Mouse (Mus musculus) midbrain, embryonic 12.5 days (tissue): ENCODE data around the gene Nos1. TPM values are rescaled to one million over a fixed set of nuclear protein-coding genes. Genes with fewer than 3 reads are reported as not detected.

Experiments used
- ATAC-seq: fragments of 200-750 bp; cut with Nextera tagmentation; 2 replicates; pipeline ENCODE4 v1.8.0; 2017; ENCODE audit warnings: low read depth, moderate TSS enrichment, moderate library complexity; ENCODE audit not compliant: low FRiP score
- H3K27ac ChIP-seq: fragments of 300-500 bp; sonication (generic); replicated peaks from 2 replicates; pipeline ENCODE4 v1.5.1; 2016; ENCODE audit warnings: mild to moderate bottlenecking
- H3K27me3 ChIP-seq: fragments of 300-500 bp; sonication (generic); 2 replicates; pipeline ENCODE4 v1.6.1; 2016; ENCODE audit warnings: mild to moderate bottlenecking
- H3K36me3 ChIP-seq: fragments of 300-500 bp; sonication (generic); 2 replicates; pipeline ENCODE4 v1.6.1; 2016
- H3K4me1 ChIP-seq: fragments of 300-500 bp; sonication (generic); 2 replicates; pipeline ENCODE4 v1.6.1; 2016
- H3K4me2 ChIP-seq: fragments of 300-500 bp; sonication (generic); replicated peaks from 2 replicates; pipeline ENCODE4 v1.6.1; 2016; ENCODE audit warnings: mild to moderate bottlenecking, moderate library complexity
- H3K4me3 ChIP-seq: fragments of 300-500 bp; sonication (generic); 2 replicates; pipeline ENCODE4 v1.5.1; 2016; ENCODE audit warnings: mild to moderate bottlenecking
- H3K9ac ChIP-seq: fragments of 300-500 bp; sonication (generic); replicated peaks from 2 replicates; pipeline ENCODE4 v1.6.1; 2016; ENCODE audit warnings: mild to moderate bottlenecking, moderate library complexity
- H3K9me3 ChIP-seq: fragments of 300-500 bp; sonication (generic); 2 replicates; pipeline ENCODE4 v1.6.1; 2016; ENCODE audit warnings: mild to moderate bottlenecking
- WGBS: fragments of 180-500 bp; shearing (Covaris S2); methylation state at CpG from one replicate; pipeline ENCODE4 v1.1.7; 2016; 5-methylcytosine and 5-hydroxymethylcytosine counted together
- polyA plus RNA-seq: library from polyadenylated mRNA; unstranded; fragments of >200 nt; fragmentation: Nextera tagmentation; extraction: Ambion mirVana; gene quantifications from 2 replicates; pipeline ENCODE4 v1.2.1, GENCODE M21; 2016

Gene Nos1
- polyA plus RNA-seq, 1 experiment from 2014 or later, result 0.41 TPM

- Histone ChIP-seq H3K4me3 (no peak overlapping the region), H3K9me3 (no peaks in the 10 kb centered on the region), H3K4me2 (no peak overlapping the region), H3K27me3 (no peaks in the 10 kb centered on the region), H3K9ac (no peak overlapping the region), H3K4me1 (no peaks in the 10 kb centered on the region), H3K27ac (no peak overlapping the region), H3K36me3 (no peaks in the 10 kb centered on the region)
- no peak for ATAC-seq
- WGBS, result 89% methylated on average over 10 of the region's 10 CpGs
These were observed 189.0 kb downstream of the Nos1 start for GRCm38 (mm10) chr5:117969681-117970427.

GRCm38 (mm10) chr5:117976263-117976656 is 195.4 kb downstream of the Nos1 start:
- WGBS, result 23% methylated on average over 19 of the region's 19 CpGs
- Histone ChIP-seq H3K4me3 (peak overlapping the region; percentile 100), H3K27ac (peak overlapping the region; percentile 88; the same call in 1 of the 2 replicates), H3K36me3 (peaks cover 23% of the 10 kb centered on the region), H3K4me1 (peaks cover 35% of the 10 kb centered on the region), H3K9me3 (no peaks in the 10 kb centered on the region), H3K9ac (peak overlapping the region; percentile 99), H3K27me3 (no peaks in the 10 kb centered on the region), H3K4me2 (peak overlapping the region; percentile 82)
- ATAC-seq, result peak; percentile 39

GRCm38 (mm10) chr5:117976657-117977500 is 196.0 kb downstream of the Nos1 start, which contains the start of gene Fbxo21:
TSS of gene Fbxo21 (plus strand) at chr5:117976730.
- Histone ChIP-seq H3K9me3 (no peaks in the 10 kb centered on the region), H3K4me1 (peaks cover 38% of the 10 kb centered on the region), H3K36me3 (peaks cover 29% of the 10 kb centered on the region), H3K9ac (peak within 1 kb of the TSS; percentile 99), H3K27ac (peak within 1 kb of the TSS; percentile 88), H3K27me3 (no peaks in the 10 kb centered on the region), H3K4me3 (peak within 1 kb of the TSS; percentile 100), H3K4me2 (peak within 1 kb of the TSS; percentile 82)
- under 1% methylated on average over 81 of the region's 88 CpGs for WGBS
- peak; percentile 88 for ATAC-seq

GRCm38 (mm10) chr5:117977501-117978158 is 196.8 kb downstream of the Nos1 start:
- H3K4me2 ChIP-seq, result peak overlapping the region; percentile 82
- H3K9me3 ChIP-seq, result no peaks in the 10 kb centered on the region
- H3K27ac ChIP-seq, result peak overlapping the region; percentile 88
- H3K9ac ChIP-seq, result peak overlapping the region; percentile 99
- no peaks in the 10 kb centered on the region for H3K27me3 ChIP-seq
- 12% methylated on average over 28 of the region's 30 CpGs for WGBS
- H3K4me3 ChIP-seq, result peak overlapping the region; percentile 100
- H3K4me1 ChIP-seq, result peaks cover 38% of the 10 kb centered on the region
- no peak for ATAC-seq
- peaks cover 37% of the 10 kb centered on the region for H3K36me3 ChIP-seq

DNA sequence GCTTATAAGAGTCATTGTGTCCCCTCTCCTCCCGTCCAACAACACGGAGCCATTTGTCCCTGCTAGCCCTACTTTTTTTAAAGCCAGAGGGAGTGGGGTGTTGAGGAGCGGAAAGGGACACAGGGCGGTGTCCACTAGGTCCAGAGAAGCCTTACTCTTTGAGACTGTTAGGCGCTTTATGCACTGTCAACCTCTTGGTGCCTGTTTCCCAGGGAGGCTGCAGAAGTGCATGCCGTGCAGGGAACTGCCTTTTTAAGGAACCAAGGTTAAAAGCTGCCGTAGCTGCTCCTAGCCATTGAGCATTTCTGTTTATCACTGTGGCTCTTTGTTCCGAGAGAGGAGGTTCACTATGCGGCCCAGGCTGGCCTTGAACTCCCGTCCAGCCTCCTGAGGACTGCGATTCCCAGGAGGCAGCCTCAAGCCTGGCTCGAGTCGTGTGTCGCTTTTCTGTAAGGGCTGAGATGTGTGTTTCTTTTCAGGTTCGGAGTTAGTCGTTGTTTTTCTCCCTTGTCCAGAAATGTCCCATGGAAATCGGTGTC is 197.4 kb downstream of the Nos1 start:
- Histone ChIP-seq H3K4me3 (peak overlapping the region; percentile 100), H3K27me3 (no peaks in the 10 kb centered on the region), H3K9me3 (no peaks in the 10 kb centered on the region), H3K4me1 (peaks cover 38% of the 10 kb centered on the region), H3K36me3 (peaks cover 43% of the 10 kb centered on the region), H3K27ac (peak overlapping the region; percentile 88), H3K4me2 (peak overlapping the region; percentile 82), H3K9ac (peak overlapping the region; percentile 99)
- WGBS, result 48% methylated on average over 17 of the region's 17 CpGs
- ATAC-seq, result no peak

DNA sequence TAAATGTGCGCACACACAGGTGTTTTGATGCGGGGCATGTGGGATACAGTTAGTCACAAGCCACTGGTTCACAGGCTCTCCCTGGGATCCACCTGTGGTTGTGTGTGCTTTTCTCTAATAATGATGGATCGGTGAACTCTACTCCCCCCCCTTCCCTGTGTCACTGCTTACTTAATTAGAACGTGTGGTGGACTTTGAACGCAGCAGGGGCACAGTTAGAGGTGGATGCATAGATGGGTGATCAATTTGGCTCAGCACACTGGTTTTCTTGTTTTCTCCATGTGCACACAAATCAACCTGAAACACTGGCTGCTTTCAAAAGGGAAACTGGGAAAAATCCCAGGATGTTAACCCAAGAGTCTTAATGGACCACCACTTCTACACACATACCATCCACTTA is 198.2 kb downstream of the Nos1 start:
- Histone ChIP-seq H3K4me2 (peak overlapping the region; percentile 82; the same call in 1 of the 2 replicates), H3K4me3 (no peak overlapping the region)
- WGBS, result 75% methylated on average over 5 of the region's 5 CpGs

DNA sequence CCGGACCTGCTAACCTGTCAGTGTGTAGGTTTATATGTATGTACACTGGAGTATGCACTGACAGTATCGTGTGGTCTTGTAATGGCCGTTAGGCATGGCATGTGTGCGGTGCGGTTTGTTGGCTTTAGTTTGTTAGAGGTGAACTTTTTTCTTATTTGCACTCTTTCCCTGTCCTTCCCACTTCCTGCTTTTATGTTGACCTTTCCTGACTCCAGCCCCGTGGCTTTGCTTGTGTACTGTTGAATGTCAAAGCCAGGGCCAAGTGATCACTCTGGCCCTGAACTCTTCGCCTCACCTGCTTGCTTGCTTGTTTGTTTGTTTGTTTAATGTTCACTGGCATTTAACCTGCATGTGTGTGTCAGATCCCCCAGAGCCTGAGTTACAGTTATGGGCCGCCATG is 200.1 kb downstream of the Nos1 start:
- H3K9me3 ChIP-seq, result no peaks in the 10 kb centered on the region
- no peak overlapping the region for H3K9ac ChIP-seq
- H3K4me3 ChIP-seq, result no peak overlapping the region
- no peak overlapping the region for H3K27ac ChIP-seq
- H3K4me2 ChIP-seq, result no peak overlapping the region
- peaks cover 45% of the 10 kb centered on the region for H3K4me1 ChIP-seq
- ATAC-seq, result no peak
- no peaks in the 10 kb centered on the region for H3K27me3 ChIP-seq
- 94% methylated on average over 8 of the region's 8 CpGs for WGBS
- H3K36me3 ChIP-seq, result peaks cover 68% of the 10 kb centered on the region

More for the DNA sequence above, 198.2 kb downstream of the Nos1 start:
- Histone ChIP-seq H3K36me3 (peaks cover 51% of the 10 kb centered on the region), H3K4me1 (peaks cover 45% of the 10 kb centered on the region), H3K27ac (no peak overlapping the region), H3K27me3 (no peaks in the 10 kb centered on the region), H3K9me3 (no peaks in the 10 kb centered on the region), H3K9ac (no peak overlapping the region)
- no peak for ATAC-seq

DNA sequence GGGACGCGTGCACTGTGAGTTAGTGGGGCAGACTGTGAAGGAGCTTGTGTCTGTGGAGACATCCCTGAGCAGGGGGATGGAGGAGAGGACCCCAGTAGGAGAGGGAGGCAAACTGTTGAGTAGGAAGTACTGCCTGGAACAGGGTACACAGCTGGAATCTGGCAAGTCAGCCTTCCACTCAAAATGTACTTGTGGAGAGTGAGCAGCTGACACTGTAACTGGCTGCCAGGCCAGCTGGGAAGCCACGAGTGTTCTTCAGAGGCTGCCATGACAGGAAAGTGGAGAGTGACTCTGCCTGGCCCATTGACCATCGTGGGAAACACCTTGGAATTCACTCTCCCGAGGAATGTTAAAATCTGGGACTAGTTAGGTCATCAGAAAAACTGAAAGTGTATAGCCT is 201.1 kb downstream of the Nos1 start:
- peaks cover 78% of the 10 kb centered on the region for H3K36me3 ChIP-seq
- no peak for ATAC-seq
- 91% methylated on average over 5 of the region's 5 CpGs for WGBS

GRCm38 (mm10) chr5:117986327-117986726 is 205.5 kb downstream of the Nos1 start:
- no peak overlapping the region for H3K27ac ChIP-seq
- peaks cover 9% of the 10 kb centered on the region for H3K4me1 ChIP-seq
- H3K36me3 ChIP-seq, result peaks cover 98% of the 10 kb centered on the region
- ATAC-seq, result no peak
- no peak overlapping the region for H3K4me3 ChIP-seq
- WGBS, result 68% methylated on average over 4 of the region's 4 CpGs
- no peaks in the 10 kb centered on the region for H3K9me3 ChIP-seq
- no peak overlapping the region for H3K4me2 ChIP-seq
- no peak overlapping the region for H3K9ac ChIP-seq
- no peaks in the 10 kb centered on the region for H3K27me3 ChIP-seq

More for the DNA sequence above, 201.1 kb downstream of the Nos1 start:
- H3K4me2 ChIP-seq, result no peak overlapping the region
- no peak overlapping the region for H3K9ac ChIP-seq
- H3K9me3 ChIP-seq, result no peaks in the 10 kb centered on the region
- no peak overlapping the region for H3K4me3 ChIP-seq
- no peaks in the 10 kb centered on the region for H3K27me3 ChIP-seq
- H3K27ac ChIP-seq, result no peak overlapping the region
- H3K4me1 ChIP-seq, result peaks cover 44% of the 10 kb centered on the region

DNA sequence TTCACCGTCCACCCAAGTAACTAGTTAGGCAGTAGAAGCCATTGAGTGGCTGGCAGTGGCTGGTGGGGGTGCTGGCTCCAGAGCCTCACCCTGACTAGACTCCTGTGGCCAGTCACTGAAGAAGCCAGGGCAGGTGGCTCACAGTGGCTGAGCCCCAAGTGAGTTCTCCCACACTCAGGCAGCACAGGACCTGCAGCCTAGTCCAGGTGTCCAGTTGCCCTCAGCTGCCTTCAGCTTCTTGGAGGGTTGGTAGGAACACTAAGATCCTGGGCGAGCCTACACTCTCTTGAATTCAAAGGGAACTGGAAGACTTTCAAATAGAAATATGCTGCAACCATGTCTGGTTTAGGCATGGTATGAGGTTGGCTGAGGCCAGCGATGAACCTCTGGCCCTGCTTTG is 207.1 kb downstream of the Nos1 start:
- no peaks in the 10 kb centered on the region for H3K9me3 ChIP-seq
- no peak overlapping the region for H3K4me3 ChIP-seq
- peaks cover 98% of the 10 kb centered on the region for H3K36me3 ChIP-seq
- 97% methylated on average over 3 of the region's 3 CpGs for WGBS
- no peak for ATAC-seq
- no peak overlapping the region for H3K9ac ChIP-seq
- H3K4me2 ChIP-seq, result no peak overlapping the region
- H3K27ac ChIP-seq, result no peak overlapping the region
- peaks cover 7% of the 10 kb centered on the region for H3K4me1 ChIP-seq
- no peaks in the 10 kb centered on the region for H3K27me3 ChIP-seq

- Histone ChIP-seq H3K36me3 (peaks cover 97% of the 10 kb centered on the region), H3K9me3 (no peaks in the 10 kb centered on the region), H3K9ac (no peak overlapping the region), H3K27ac (no peak overlapping the region), H3K4me3 (no peak overlapping the region), H3K27me3 (no peaks in the 10 kb centered on the region), H3K4me1 (peaks cover 7% of the 10 kb centered on the region), H3K4me2 (no peak overlapping the region)
- 92% methylated on average over 9 of the region's 9 CpGs for WGBS
- ATAC-seq, result no peak
These were observed 207.5 kb downstream of the Nos1 start for GRCm38 (mm10) chr5:117988367-117988766.
